Mouse (Mus musculus): ENCODE measurements around the gene Gm9857.

GRCm38 (mm10) chr3:108933557-108933956 lies 6.7 kb downstream of the Gm9857 start:
- TF ChIP-seq CTCF (conservative IDR thresholded peaks at IDR 0.05; ENCODE audit: low read length) (no peak), NANOG (IDR thresholded peaks at IDR 0.05; ENCODE audit: borderline replicate concordance, low read length) (no peak), POU5F1 (IDR thresholded peaks at IDR 0.05; ENCODE audit: borderline replicate concordance, low read length) (no peak)
